Mouse (Mus musculus) lung, postnatal 0 days (tissue): Measurements from ENCODE around the gene Adgrl3. TPM values are rescaled to one million over a fixed set of nuclear protein-coding genes. Genes with fewer than 3 reads are reported as not detected.

Experiments used
- ATAC-seq: fragments of 200-750 bp; cut with Nextera tagmentation; 2 replicates; pipeline ENCODE4 v1.8.0; 2017; ENCODE audit warnings: moderate library complexity
- DNase-seq: peaks from one replicate; pipeline ENCODE4 v3.0.0-alpha.2; 2016; ENCODE audit warnings: low spot score
- H3K27ac ChIP-seq: fragments of 300-500 bp; sonication (generic); 2 replicates; pipeline ENCODE4 v1.5.1; 2014; ENCODE audit warnings: antibody characterized with exemption, mild to moderate bottlenecking, low read length, mixed read lengths
- H3K27me3 ChIP-seq: fragments of 300-500 bp; sonication (generic); replicated peaks from 2 replicates; pipeline ENCODE4 v1.6.1; 2014; ENCODE audit warnings: low read length, mixed read lengths; ENCODE audit not compliant: insufficient read depth
- H3K36me3 ChIP-seq: fragments of 300-500 bp; sonication (generic); 2 replicates; pipeline ENCODE4 v1.6.1; 2014; ENCODE audit warnings: low read length, mixed read lengths; ENCODE audit not compliant: insufficient read depth
- H3K4me1 ChIP-seq: fragments of 300-500 bp; sonication (generic); 2 replicates; pipeline ENCODE4 v1.6.1; 2014; ENCODE audit warnings: antibody characterized with exemption, low read depth, low read length, mixed read lengths; ENCODE audit not compliant: insufficient read depth
- H3K4me2 ChIP-seq: fragments of 300-500 bp; sonication (generic); replicated peaks from 2 replicates; pipeline ENCODE4 v1.6.1; 2014; ENCODE audit warnings: low read depth, mild to moderate bottlenecking, low read length, moderate library complexity, mixed read lengths
- H3K4me3 ChIP-seq: fragments of 300-500 bp; sonication (generic); 2 replicates; pipeline ENCODE4 v1.5.1; 2014; ENCODE audit warnings: low read depth, low read length
- H3K9ac ChIP-seq: fragments of 300-500 bp; sonication (generic); replicated peaks from 2 replicates; pipeline ENCODE4 v1.6.1; 2014; ENCODE audit warnings: low read depth, mild to moderate bottlenecking
- H3K9me3 ChIP-seq: fragments of 300-500 bp; sonication (generic); 2 replicates; pipeline ENCODE4 v1.6.1; 2016; ENCODE audit warnings: low read length, mixed read lengths
- CTCF ChIP-seq: IDR thresholded peaks from 2 replicates; pipeline ENCODE4 v1.5.1; 2016; ENCODE audit warnings: antibody characterized with exemption, mild to moderate bottlenecking
- EP300 ChIP-seq: IDR thresholded peaks from 2 replicates; pipeline ENCODE4 v1.6.1; 2016; ENCODE audit warnings: antibody characterized with exemption, mild to moderate bottlenecking, control low read depth
- WGBS: fragments of 180-500 bp; shearing (Covaris S2); extraction: QIAGEN DNeasy Blood & Tissue Kit; methylation state at CpG from one replicate; pipeline ENCODE4 v1.1.7; 2014; 5-methylcytosine and 5-hydroxymethylcytosine counted together
- microRNA-seq: library from miRNA; unstranded; fragments of <30 nt; microRNA quantifications from one replicate; pipeline ENCODE4, GENCODE M21; 2016
- polyA plus RNA-seq: library from polyadenylated mRNA; unstranded; fragments of >200 nt; fragmentation: Nextera tagmentation; extraction: Ambion mirVana; gene quantifications from 2 replicates; pipeline ENCODE4 v1.2.1, GENCODE M21; 2015

Gene Adgrl3
- polyA plus RNA-seq, 1 experiment from 2014 or later, result 13.5 TPM

GRCm38 (mm10) chr5:81796128-81796527 is 776.2 kb downstream of the Adgrl3 start:
- Histone ChIP-seq H3K4me2 (no peak overlapping the region), H3K9ac (no peak overlapping the region), H3K4me1 (no peaks in the 10 kb centered on the region), H3K27ac (no peak overlapping the region), H3K27me3 (no peaks in the 10 kb centered on the region), H3K9me3 (no peaks in the 10 kb centered on the region), H3K4me3 (no peak overlapping the region), H3K36me3 (no peaks in the 10 kb centered on the region)
- TF ChIP-seq CTCF (no peak), EP300 (no peak)
- DNase-seq (no peak), ATAC-seq (no peak)
- 71% methylated on average over 4 of the region's 4 CpGs for WGBS

GRCm38 (mm10) chr5:81810966-81811365 is 791.0 kb downstream of the Adgrl3 start:
- no peak overlapping the region for H3K27ac ChIP-seq
- 91% methylated on average over 5 of the region's 5 CpGs for WGBS
- H3K9me3 ChIP-seq, result no peaks in the 10 kb centered on the region
- no peak overlapping the region for H3K4me3 ChIP-seq
- H3K36me3 ChIP-seq, result no peaks in the 10 kb centered on the region
- no peak overlapping the region for H3K4me2 ChIP-seq
- H3K4me1 ChIP-seq, result no peaks in the 10 kb centered on the region
- H3K27me3 ChIP-seq, result no peaks in the 10 kb centered on the region
- no peak for DNase-seq
- no peak for ATAC-seq
- H3K9ac ChIP-seq, result no peak overlapping the region
- TF ChIP-seq EP300 (no peak), CTCF (no peak)

GRCm38 (mm10) chr5:81832076-81832475 is 812.1 kb downstream of the Adgrl3 start:
- 93% methylated on average over 1 of the region's 1 CpGs for WGBS
- no peak overlapping the region for H3K4me3 ChIP-seq
- ATAC-seq (no peak), DNase-seq (no peak)
- H3K4me2 ChIP-seq, result no peak overlapping the region
- H3K27me3 ChIP-seq, result no peaks in the 10 kb centered on the region
- H3K9ac ChIP-seq, result no peak overlapping the region
- no peaks in the 10 kb centered on the region for H3K36me3 ChIP-seq
- TF ChIP-seq CTCF (no peak), EP300 (no peak)
- H3K4me1 ChIP-seq, result no peaks in the 10 kb centered on the region
- H3K9me3 ChIP-seq, result no peaks in the 10 kb centered on the region
- no peak overlapping the region for H3K27ac ChIP-seq

GRCm38 (mm10) chr5:81832679-81833078 is 812.7 kb downstream of the Adgrl3 start:
- WGBS, result 72% methylated on average over 2 of the region's 2 CpGs

GRCm38 (mm10) chr5:81837860-81838259 is 817.9 kb downstream of the Adgrl3 start:
- Histone ChIP-seq H3K9ac (no peak overlapping the region), H3K4me2 (no peak overlapping the region), H3K27me3 (no peaks in the 10 kb centered on the region), H3K27ac (no peak overlapping the region), H3K4me3 (no peak overlapping the region), H3K36me3 (no peaks in the 10 kb centered on the region), H3K4me1 (no peaks in the 10 kb centered on the region), H3K9me3 (no peaks in the 10 kb centered on the region)
- 88% methylated on average over 2 of the region's 2 CpGs for WGBS
- no peak for TF ChIP-seq CTCF
- TF ChIP-seq EP300, result no peak
- ATAC-seq (no peak), DNase-seq (no peak)

More at GRCm38 (mm10) chr5:81832679-81833078, 812.7 kb downstream of the Adgrl3 start:
- Histone ChIP-seq H3K4me1 (no peaks in the 10 kb centered on the region), H3K9ac (no peak overlapping the region), H3K4me3 (no peak overlapping the region), H3K4me2 (no peak overlapping the region), H3K27ac (no peak overlapping the region), H3K27me3 (no peaks in the 10 kb centered on the region), H3K9me3 (no peaks in the 10 kb centered on the region), H3K36me3 (no peaks in the 10 kb centered on the region)
- no peak for ATAC-seq
- no peak for DNase-seq
- TF ChIP-seq EP300, result no peak

- Histone ChIP-seq H3K27ac (no peak overlapping the region), H3K27me3 (no peaks in the 10 kb centered on the region), H3K36me3 (no peaks in the 10 kb centered on the region), H3K9ac (no peak overlapping the region), H3K9me3 (no peaks in the 10 kb centered on the region), H3K4me2 (no peak overlapping the region), H3K4me1 (no peaks in the 10 kb centered on the region), H3K4me3 (no peak overlapping the region)
- TF ChIP-seq CTCF, result no peak
- TF ChIP-seq EP300, result no peak
- DNase-seq (no peak), ATAC-seq (no peak)
- 66% methylated on average over 4 of the region's 4 CpGs for WGBS
Observed at GRCm38 (mm10) chr5:81843798-81844197, 823.9 kb downstream of the Adgrl3 start.

- H3K4me3 ChIP-seq, result no peak overlapping the region
- DNase-seq (no peak), ATAC-seq (no peak)
- no peak overlapping the region for H3K9ac ChIP-seq
- no peaks in the 10 kb centered on the region for H3K36me3 ChIP-seq
- H3K27ac ChIP-seq, result no peak overlapping the region
- H3K9me3 ChIP-seq, result no peaks in the 10 kb centered on the region
- H3K4me2 ChIP-seq, result no peak overlapping the region
- no peaks in the 10 kb centered on the region for H3K4me1 ChIP-seq
- no peaks in the 10 kb centered on the region for H3K27me3 ChIP-seq
- TF ChIP-seq EP300, result no peak
- TF ChIP-seq CTCF, result no peak
- 86% methylated on average over 6 of the region's 6 CpGs for WGBS
Observed at GRCm38 (mm10) chr5:81870336-81870735, 850.4 kb downstream of the Adgrl3 start.

Small RNA genes lying within 50 kb of the gene (microRNA-seq; reads per million reads assigned to microRNA genes)
- gene Gm22048, result not detected
